Comparison of ENCODE assay signal across 8 mouse cellular contexts in the genomic region with DNA sequence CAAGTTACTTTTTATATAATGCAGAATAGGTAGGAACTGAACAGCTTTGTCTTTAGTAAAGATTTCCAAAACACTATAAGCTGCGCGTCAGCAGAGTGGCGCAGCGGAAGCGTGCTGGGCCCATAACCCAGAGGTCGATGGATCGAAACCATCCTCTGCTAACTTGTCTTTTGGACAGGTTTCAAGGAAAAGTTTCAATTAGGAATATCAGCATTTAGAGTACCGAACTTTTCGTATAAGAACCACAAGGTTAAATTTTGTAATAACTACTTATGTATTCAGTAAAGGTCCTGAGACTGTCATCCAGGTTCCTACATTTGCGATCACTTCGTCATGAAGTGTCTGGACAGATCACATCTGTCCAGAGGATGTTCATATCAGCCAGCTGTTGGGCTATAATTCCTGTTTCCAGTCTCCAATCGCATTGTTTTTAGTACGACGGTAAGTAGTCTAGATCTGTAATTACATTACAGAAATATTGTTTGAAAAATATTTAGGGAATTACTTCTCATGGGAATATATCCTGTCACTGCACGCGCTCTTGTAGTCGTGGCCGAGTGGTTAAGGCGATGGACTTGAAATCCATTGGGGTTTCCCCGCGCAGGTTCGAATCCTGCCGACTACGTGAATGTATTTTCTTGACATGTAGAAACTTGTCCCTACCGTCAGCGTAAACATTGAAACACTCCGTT. TPM values are rescaled to one million over a fixed set of nuclear protein-coding genes. Genes with fewer than 3 reads are reported as not detected.
DNase-seq lines count a peak whose midpoint lies in the region; ATAC-seq and TF ChIP-seq lines count a peak whose summit lies in the region.

No protein-coding gene starts in this region.

- 0 out of 2 replicates have a peak, but pooled peaks have one; percentile 2 for TF ChIP-seq EP300 in heart, postnatal 0 days (IDR thresholded peaks at IDR 0.05; ENCODE audit: low read depth)
- TF ChIP-seq EP300 in liver, embryonic 14.5 days (IDR thresholded peaks at IDR 0.05; ENCODE audit: low read depth): peak; percentile 29; the same call in 1 of the 2 replicates

- peak; percentile 90 for DNase-seq in c-Kit-positive CD71-positive TER-119-positive erythroid progenitor cells, embryonic 14.5 days (ENCODE audit: low spot score)
- peak; percentile 79 for DNase-seq in heart, postnatal 0 days (ENCODE audit: low spot score)
- DNase-seq in kidney, postnatal 36 days: peak; percentile 89 to 90
- peak; percentile 81 to 86 (median 85) for DNase-seq in liver, embryonic 14.5 days (ENCODE audit: low read depth in 3 of 3, low spot score in 3 of 3)
- peak; percentile 86 for DNase-seq in neural tube, embryonic 10.5 days (ENCODE audit: extremely low spot score, low spot score)

- WGBS in forebrain, embryonic 12.5 days: under 1% methylated on average over 27 of the region's 27 CpGs
- under 1% methylated on average over 27 of the region's 27 CpGs for WGBS in heart, postnatal 0 days
- WGBS in liver, embryonic 14.5 days (ENCODE audit: insufficient replicate concordance): under 1% methylated on average over 27 of the region's 27 CpGs
- WGBS in stomach, embryonic 16.5 days: under 1% methylated on average over 27 of the region's 27 CpGs

- no peaks in the 10 kb centered on the region for H3K27me3 ChIP-seq in forebrain, embryonic 12.5 days
- no peaks in the 10 kb centered on the region for H3K27me3 ChIP-seq in heart, postnatal 0 days (ENCODE audit: control insufficient read depth, insufficient read depth, low read length)
- no peaks in the 10 kb centered on the region for H3K27me3 ChIP-seq in liver, embryonic 14.5 days (ENCODE audit: control insufficient read depth, insufficient read depth, low read length)
- no peaks in the 10 kb centered on the region for H3K27me3 ChIP-seq in stomach, embryonic 16.5 days (ENCODE audit: control insufficient read depth, insufficient read depth, low read length)

- H3K4me1 ChIP-seq in forebrain, embryonic 12.5 days: peaks cover 4% of the 10 kb centered on the region; the same call in 1 of the 2 replicates
- H3K4me1 ChIP-seq in heart, postnatal 0 days (ENCODE audit: control insufficient read depth, insufficient read depth): no peaks in the 10 kb centered on the region
- peaks cover 7 to 19% of the 10 kb centered on the region in 2 experiments for H3K4me1 ChIP-seq in liver, embryonic 14.5 days (replicated peaks; ENCODE audit: control insufficient read depth in 2 of 2, insufficient read depth in 2 of 2, low read length in 1 of 2)
- H3K4me1 ChIP-seq in stomach, embryonic 16.5 days (ENCODE audit: control insufficient read depth, insufficient read depth, low read length): peaks cover 3% of the 10 kb centered on the region

- no peaks in the 10 kb centered on the region for H3K9me3 ChIP-seq in forebrain, embryonic 12.5 days
- no peaks in the 10 kb centered on the region for H3K9me3 ChIP-seq in heart, postnatal 0 days (replicated peaks; ENCODE audit: control insufficient read depth, low read length)
- no peaks in the 10 kb centered on the region for H3K9me3 ChIP-seq in liver, embryonic 14.5 days (ENCODE audit: control insufficient read depth, low read length)
- H3K9me3 ChIP-seq in stomach, embryonic 16.5 days (replicated peaks; ENCODE audit: control insufficient read depth, low read length): no peaks in the 10 kb centered on the region

- TF ChIP-seq CTCF in heart, postnatal 0 days (IDR thresholded peaks at IDR 0.05; ENCODE audit: low read depth): no peak
- TF ChIP-seq CTCF in liver, embryonic 14.5 days (IDR thresholded peaks at IDR 0.05; ENCODE audit: low read depth): no peak

- no peaks in the 10 kb centered on the region for H3K36me3 ChIP-seq in forebrain, embryonic 12.5 days (replicated peaks)
- H3K36me3 ChIP-seq in heart, postnatal 0 days (replicated peaks; ENCODE audit: control insufficient read depth, insufficient read depth, low read length): no peaks in the 10 kb centered on the region
- no peaks in the 10 kb centered on the region for H3K36me3 ChIP-seq in liver, embryonic 14.5 days (replicated peaks; ENCODE audit: control insufficient read depth, insufficient read depth, low read depth)
- H3K36me3 ChIP-seq in stomach, embryonic 16.5 days (ENCODE audit: control insufficient read depth, insufficient read depth, low read length): no peaks in the 10 kb centered on the region

- peak overlapping the region; percentile 55 for H3K4me2 ChIP-seq in forebrain, embryonic 12.5 days
- H3K4me2 ChIP-seq in heart, postnatal 0 days (ENCODE audit: low read depth, low read length): peak overlapping the region; percentile 80
- H3K4me2 ChIP-seq in liver, embryonic 14.5 days (ENCODE audit: low read depth): peak overlapping the region; percentile 99
- H3K4me2 ChIP-seq in stomach, embryonic 16.5 days (ENCODE audit: low read depth, low read length): peak overlapping the region; percentile 99

- H3K4me3 ChIP-seq in forebrain, embryonic 12.5 days (replicated peaks): peak overlapping the region; percentile 40
- peak overlapping the region; percentile 59 for H3K4me3 ChIP-seq in heart, postnatal 0 days (ENCODE audit: low read depth, low read length)
- H3K4me3 ChIP-seq in liver, embryonic 14.5 days (ENCODE audit: insufficient read depth in 1 of 2, low read depth in 2 of 2, low read length in 2 of 2): peak overlapping the region; percentile 64 to 76
- peak overlapping the region; percentile 69 for H3K4me3 ChIP-seq in stomach, embryonic 16.5 days (replicated peaks; ENCODE audit: low read length)

- 0 out of 2 replicates have a peak overlapping the region, but pooled peaks have one; percentile 33 for H3K9ac ChIP-seq in forebrain, embryonic 12.5 days
- H3K9ac ChIP-seq in heart, postnatal 0 days (replicated peaks; ENCODE audit: low read depth, low read length): no peak overlapping the region; the same call in 1 of the 2 replicates
- peak overlapping the region; percentile 72 for H3K9ac ChIP-seq in liver, embryonic 14.5 days (replicated peaks)
- H3K9ac ChIP-seq in stomach, embryonic 16.5 days (ENCODE audit: low read length): peak overlapping the region; percentile 69

- ATAC-seq in CD4-positive, CD25-positive, alpha-beta regulatory T cell, adult 4 months: peak; percentile 59
- ATAC-seq in forebrain, embryonic 12.5 days (ENCODE audit: low FRiP score): peak; percentile 88
- ATAC-seq in heart, postnatal 0 days (ENCODE audit: insufficient read depth, low read depth): peak; percentile 87
- peak; percentile 83 for ATAC-seq in liver, embryonic 14.5 days (ENCODE audit: insufficient read depth)
- peak; percentile 90 for ATAC-seq in stomach, embryonic 16.5 days (ENCODE audit: insufficient read depth, low FRiP score)

- 0 out of 2 replicates have a peak overlapping the region, but pooled peaks have one; percentile 61 for H3K27ac ChIP-seq in forebrain, embryonic 12.5 days
- H3K27ac ChIP-seq in heart, postnatal 0 days (ENCODE audit: low read depth): peak overlapping the region; percentile 79
- H3K27ac ChIP-seq in liver, embryonic 14.5 days: peak overlapping the region; percentile 82
- H3K27ac ChIP-seq in stomach, embryonic 16.5 days (ENCODE audit: low read length): peak overlapping the region; percentile 85

RNA-seq across cellular contexts. Expression of a gene that starts 13.1 kb away (rescaled TPM):
- 10 to 100 TPM in 1 of 2 experiments, 1 to 10 TPM in 1; 9.5 to 10.8 TPM for polyA plus RNA-seq in CD4-positive, CD25-positive, alpha-beta regulatory T cell, adult 4 months (2017; shearing (Covaris generic))
- polyA plus RNA-seq in forebrain, embryonic 12.5 days (2016; fragmentation: Nextera tagmentation; extraction: Ambion mirVana): 7.2 and 8.7 TPM in 2 replicates
- 3,824 and 4,565 TPM in 2 replicates for total RNA-seq in heart, postnatal 0 days (2014; rRNA removed; ENCODE audit: low replicate concordance)
- 30.4 and 37.5 TPM in 2 replicates for polyA plus RNA-seq in heart, postnatal 0 days (2015; fragmentation: Nextera tagmentation; extraction: Ambion mirVana)
- 8.6 and 24.1 TPM in 2 replicates for polyA plus RNA-seq in liver, embryonic 14.5 days (2012; rRNA removed)
- polyA plus RNA-seq in liver, embryonic 14.5 days (2014; fragmentation: Nextera tagmentation; extraction: Ambion mirVana): 5.3 and 6.1 TPM in 2 replicates
- 5.7 and 6.3 TPM in 2 replicates for polyA plus RNA-seq in stomach, embryonic 16.5 days (2015; fragmentation: Nextera tagmentation; extraction: Ambion mirVana)

RNA-seq across cellular contexts. Expression of a gene that starts 16.0 kb away (rescaled TPM):
- 1 to 10 TPM in 1 of 2 experiments, not detected in 1; 2.7 TPM for polyA plus RNA-seq in CD4-positive, CD25-positive, alpha-beta regulatory T cell, adult 4 months (2017; shearing (Covaris generic))
- polyA plus RNA-seq in forebrain, embryonic 12.5 days (2016; fragmentation: Nextera tagmentation; extraction: Ambion mirVana): 9.3 and 10.7 TPM in 2 replicates
- total RNA-seq in heart, postnatal 0 days (2014; rRNA removed; ENCODE audit: low replicate concordance): 369 and 922 TPM in 2 replicates
- 1.3 and 2.6 TPM in 2 replicates for polyA plus RNA-seq in heart, postnatal 0 days (2015; fragmentation: Nextera tagmentation; extraction: Ambion mirVana)
- polyA plus RNA-seq in liver, embryonic 14.5 days (2012; rRNA removed): 375 and 609 TPM in 2 replicates
- 14.2 and 17.4 TPM in 2 replicates for polyA plus RNA-seq in liver, embryonic 14.5 days (2014; fragmentation: Nextera tagmentation; extraction: Ambion mirVana)
- 0.74 and 3.1 TPM in 2 replicates for polyA plus RNA-seq in stomach, embryonic 16.5 days (2015; fragmentation: Nextera tagmentation; extraction: Ambion mirVana)

RNA-seq across cellular contexts. Expression of a gene that starts 17.5 kb away (rescaled TPM):
- polyA plus RNA-seq in CD4-positive, CD25-positive, alpha-beta regulatory T cell, adult 4 months (2017; shearing (Covaris generic)): not detected
- 7.2 and 8.3 TPM in 2 replicates for polyA plus RNA-seq in forebrain, embryonic 12.5 days (2016; fragmentation: Nextera tagmentation; extraction: Ambion mirVana)
- 709 and 989 TPM in 2 replicates for total RNA-seq in heart, postnatal 0 days (2014; rRNA removed; ENCODE audit: low replicate concordance)
- polyA plus RNA-seq in heart, postnatal 0 days (2015; fragmentation: Nextera tagmentation; extraction: Ambion mirVana): 2.4 and 2.5 TPM in 2 replicates
- polyA plus RNA-seq in liver, embryonic 14.5 days (2012; rRNA removed): 48.1 and 52.5 TPM in 2 replicates
- 8.6 and 9.6 TPM in 2 replicates for polyA plus RNA-seq in liver, embryonic 14.5 days (2014; fragmentation: Nextera tagmentation; extraction: Ambion mirVana)
- 4.7 and 6.1 TPM in 2 replicates for polyA plus RNA-seq in stomach, embryonic 16.5 days (2015; fragmentation: Nextera tagmentation; extraction: Ambion mirVana)

RNA-seq across cellular contexts. Expression of a gene that starts 25.4 kb away (rescaled TPM):
- polyA plus RNA-seq in CD4-positive, CD25-positive, alpha-beta regulatory T cell, adult 4 months (2017; shearing (Covaris generic)): under 1 TPM; 0.41 to 0.66 TPM
- 0.87 and 0.95 TPM in 2 replicates for polyA plus RNA-seq in forebrain, embryonic 12.5 days (2016; fragmentation: Nextera tagmentation; extraction: Ambion mirVana)
- total RNA-seq in heart, postnatal 0 days (2014; rRNA removed; ENCODE audit: low replicate concordance): 82.5 and 133 TPM in 2 replicates
- 0.25 and 0.31 TPM in 2 replicates for polyA plus RNA-seq in heart, postnatal 0 days (2015; fragmentation: Nextera tagmentation; extraction: Ambion mirVana)
- 6.7 and 8.7 TPM in 2 replicates for polyA plus RNA-seq in liver, embryonic 14.5 days (2012; rRNA removed)
- 1.2 and 1.4 TPM in 2 replicates for polyA plus RNA-seq in liver, embryonic 14.5 days (2014; fragmentation: Nextera tagmentation; extraction: Ambion mirVana)
- 1.1 and 1.4 TPM in 2 replicates for polyA plus RNA-seq in stomach, embryonic 16.5 days (2015; fragmentation: Nextera tagmentation; extraction: Ambion mirVana)

RNA-seq across cellular contexts. Expression of a gene that starts 26.1 kb away (rescaled TPM):
- not detected for polyA plus RNA-seq in CD4-positive, CD25-positive, alpha-beta regulatory T cell, adult 4 months (2017; shearing (Covaris generic))
- polyA plus RNA-seq in forebrain, embryonic 12.5 days (2016; fragmentation: Nextera tagmentation; extraction: Ambion mirVana): 0.99 and 1.5 TPM in 2 replicates
- 441 and 779 TPM in 2 replicates for total RNA-seq in heart, postnatal 0 days (2014; rRNA removed; ENCODE audit: low replicate concordance)
- polyA plus RNA-seq in heart, postnatal 0 days (2015; fragmentation: Nextera tagmentation; extraction: Ambion mirVana): 0.29 and 0.45 TPM in 2 replicates
- polyA plus RNA-seq in liver, embryonic 14.5 days (2012; rRNA removed): 5.1 and 13.6 TPM in 2 replicates
- polyA plus RNA-seq in liver, embryonic 14.5 days (2014; fragmentation: Nextera tagmentation; extraction: Ambion mirVana): 1.00 and 1.1 TPM in 2 replicates
- polyA plus RNA-seq in stomach, embryonic 16.5 days (2015; fragmentation: Nextera tagmentation; extraction: Ambion mirVana): 0.81 and 0.90 TPM in 2 replicates

Comparison
In these comparisons a context has a peak if more than half of its experiments do, and no peak if none do; other contexts are left out.
1. Peak in every context shown above with its lines: DNase-seq, ATAC-seq, H3K4me3 ChIP-seq and H3K27ac ChIP-seq.